Mouse (Mus musculus): ENCODE measurements around the gene Nr1d1. TPM values are rescaled to one million over a fixed set of nuclear protein-coding genes. Genes with fewer than 3 reads are reported as not detected.
A peak's percentile ranks its signal among the peaks of the same experiment; 100 is the strongest.

Gene Nr1d1
- total RNA-seq, 1 experiment = 2.9 TPM

- H3K36me3 ChIP-seq (ENCODE audit: control insufficient read depth, insufficient read depth, low read length, poor library complexity, severe bottlenecking) = no peaks in the 10 kb centered on the region
- in situ Hi-C loops (cut with MboI; ENCODE audit: low sequenced_read_pairs in 2 of 2, unreplicated experiment in 2 of 2) = loop anchor here in 1 of 2 experiments (10.0 kb wide), 1 partner anchor 47 kb away; no protein-coding TSS in a partner anchor
- peaks cover 10 to 36% of the 10 kb centered on the region in 2 experiments; a peak in 3 of 4 replicates for H3K4me1 ChIP-seq (ENCODE audit: control insufficient read depth in 2 of 2, insufficient read depth in 2 of 2, low read length in 2 of 2, poor library complexity in 1 of 2)
- TF ChIP-seq ZC3H11A (IDR thresholded peaks at IDR 0.05; ENCODE audit: borderline replicate concordance, low read depth, low read length) = no peak
- no peak for TF ChIP-seq MAFK (IDR thresholded peaks at IDR 0.05; ENCODE audit: insufficient read depth, low read depth, low read length)
- no peak for TF ChIP-seq ZNF384 (IDR thresholded peaks at IDR 0.05; ENCODE audit: low read depth, low read length)
- no peak for TF ChIP-seq HCFC1 (IDR thresholded peaks at IDR 0.05; ENCODE audit: borderline replicate concordance, insufficient read depth, low read length)
- TF ChIP-seq CHD2 (IDR thresholded peaks at IDR 0.05; ENCODE audit: low read depth, low read length) = no peak
- no peak overlapping the region for H3K27ac ChIP-seq (ENCODE audit: insufficient read depth, low read depth, low read length, poor library complexity, severe bottlenecking)
- no peaks in the 10 kb centered on the region for H3K9me3 ChIP-seq (ENCODE audit: control insufficient read depth, insufficient read depth, low read depth, low read length)
- no peak overlapping the region; the same call in 1 of the 2 replicates for H3K9ac ChIP-seq (ENCODE audit: insufficient read depth, low read depth, low read length, poor library complexity, severe bottlenecking)
- H3K4me3 ChIP-seq (ENCODE audit: insufficient read depth in 1 of 2, low read depth in 1 of 2, low read length in 2 of 2, poor library complexity in 1 of 2, severe bottlenecking in 1 of 2) = no peak overlapping the region
- no peak for DNase-seq (ENCODE audit: low read depth, low spot score)
Observed at GRCm38 (mm10) chr11:98781851-98782512, 6.8 kb upstream of the Nr1d1 start.

- no peak overlapping the region for H3K27ac ChIP-seq (ENCODE audit: insufficient read depth, low read depth, low read length, poor library complexity, severe bottlenecking)
Observed at GRCm38 (mm10) chr11:98777888-98778287, 2.8 kb upstream of the Nr1d1 start.

GRCm38 (mm10) chr11:98776843-98777590 is 1.9 kb upstream of the Nr1d1 start:
- peak overlapping the region in 1 of 2 experiments; percentile 41; a peak in 1 of 4 replicates for H3K4me3 ChIP-seq (ENCODE audit: insufficient read depth in 1 of 2, low read depth in 1 of 2, low read length in 2 of 2, poor library complexity in 1 of 2, severe bottlenecking in 1 of 2)
- DNase-seq (ENCODE audit: low read depth, low spot score) = no peak
- H3K9ac ChIP-seq (ENCODE audit: insufficient read depth, low read depth, low read length, poor library complexity, severe bottlenecking) = peak overlapping the region; percentile 63; the same call in 1 of the 2 replicates
- peaks cover 8 to 30% of the 10 kb centered on the region in 2 experiments; a peak in 3 of 4 replicates for H3K4me1 ChIP-seq (ENCODE audit: control insufficient read depth in 2 of 2, insufficient read depth in 2 of 2, low read length in 2 of 2, poor library complexity in 1 of 2)
- in situ Hi-C loops (cut with MboI; ENCODE audit: low sequenced_read_pairs in 2 of 2, unreplicated experiment in 2 of 2) = no loop called here
- H3K36me3 ChIP-seq (ENCODE audit: control insufficient read depth, insufficient read depth, low read length, poor library complexity, severe bottlenecking) = no peaks in the 10 kb centered on the region
- peak overlapping the region; percentile 47; the same call in 1 of the 2 replicates for H3K27ac ChIP-seq (ENCODE audit: insufficient read depth, low read depth, low read length, poor library complexity, severe bottlenecking)
- no peaks in the 10 kb centered on the region for H3K9me3 ChIP-seq (ENCODE audit: control insufficient read depth, insufficient read depth, low read depth, low read length)
- TF ChIP-seq ZC3H11A (IDR thresholded peaks at IDR 0.05; ENCODE audit: borderline replicate concordance, low read depth, low read length) (no peak), CHD2 (IDR thresholded peaks at IDR 0.05; ENCODE audit: low read depth, low read length) (no peak), ZNF384 (IDR thresholded peaks at IDR 0.05; ENCODE audit: low read depth, low read length) (no peak), HCFC1 (IDR thresholded peaks at IDR 0.05; ENCODE audit: borderline replicate concordance, insufficient read depth, low read length) (no peak), MAFK (IDR thresholded peaks at IDR 0.05; ENCODE audit: insufficient read depth, low read depth, low read length) (no peak)

More at GRCm38 (mm10) chr11:98777888-98778287, 2.8 kb upstream of the Nr1d1 start:
- H3K36me3 ChIP-seq (ENCODE audit: control insufficient read depth, insufficient read depth, low read length, poor library complexity, severe bottlenecking) = no peaks in the 10 kb centered on the region
- in situ Hi-C loops (cut with MboI; ENCODE audit: low sequenced_read_pairs in 2 of 2, unreplicated experiment in 2 of 2) = no loop called here
- H3K4me1 ChIP-seq (ENCODE audit: control insufficient read depth in 2 of 2, insufficient read depth in 2 of 2, low read length in 2 of 2, poor library complexity in 1 of 2) = peaks cover 10 to 34% of the 10 kb centered on the region in 2 experiments; a peak in 3 of 4 replicates
- DNase-seq (ENCODE audit: low read depth, low spot score) = no peak
- TF ChIP-seq ZC3H11A (IDR thresholded peaks at IDR 0.05; ENCODE audit: borderline replicate concordance, low read depth, low read length) = no peak
- no peak for TF ChIP-seq ZNF384 (IDR thresholded peaks at IDR 0.05; ENCODE audit: low read depth, low read length)
- TF ChIP-seq CHD2 (IDR thresholded peaks at IDR 0.05; ENCODE audit: low read depth, low read length) = no peak
- TF ChIP-seq HCFC1 (IDR thresholded peaks at IDR 0.05; ENCODE audit: borderline replicate concordance, insufficient read depth, low read length) = no peak
- TF ChIP-seq MAFK (IDR thresholded peaks at IDR 0.05; ENCODE audit: insufficient read depth, low read depth, low read length) = no peak
- H3K9me3 ChIP-seq (ENCODE audit: control insufficient read depth, insufficient read depth, low read depth, low read length) = no peaks in the 10 kb centered on the region
- no peak overlapping the region for H3K4me3 ChIP-seq (ENCODE audit: insufficient read depth in 1 of 2, low read depth in 1 of 2, low read length in 2 of 2, poor library complexity in 1 of 2, severe bottlenecking in 1 of 2)
- H3K9ac ChIP-seq (ENCODE audit: insufficient read depth, low read depth, low read length, poor library complexity, severe bottlenecking) = no peak overlapping the region

GRCm38 (mm10) chr11:98776052-98776764 is 1.1 kb upstream of the Nr1d1 start:
- in situ Hi-C loops (cut with MboI; ENCODE audit: low sequenced_read_pairs in 2 of 2, unreplicated experiment in 2 of 2) = no loop called here
- no peaks in the 10 kb centered on the region; the same call in 1 of the 2 replicates for H3K36me3 ChIP-seq (ENCODE audit: control insufficient read depth, insufficient read depth, low read length, poor library complexity, severe bottlenecking)
- H3K4me1 ChIP-seq (ENCODE audit: control insufficient read depth in 2 of 2, insufficient read depth in 2 of 2, low read length in 2 of 2, poor library complexity in 1 of 2) = peaks cover 8 to 23% of the 10 kb centered on the region in 2 experiments; a peak in 3 of 4 replicates
- TF ChIP-seq HCFC1 (IDR thresholded peaks at IDR 0.05; ENCODE audit: borderline replicate concordance, insufficient read depth, low read length) (no peak), MAFK (IDR thresholded peaks at IDR 0.05; ENCODE audit: insufficient read depth, low read depth, low read length) (no peak), ZNF384 (IDR thresholded peaks at IDR 0.05; ENCODE audit: low read depth, low read length) (no peak), CHD2 (IDR thresholded peaks at IDR 0.05; ENCODE audit: low read depth, low read length) (no peak), ZC3H11A (IDR thresholded peaks at IDR 0.05; ENCODE audit: borderline replicate concordance, low read depth, low read length) (no peak)
- H3K4me3 ChIP-seq (ENCODE audit: insufficient read depth in 1 of 2, low read depth in 1 of 2, low read length in 2 of 2, poor library complexity in 1 of 2, severe bottlenecking in 1 of 2) = peak overlapping the region; percentile 24 to 41; a peak in 3 of 4 replicates
- H3K27ac ChIP-seq (ENCODE audit: insufficient read depth, low read depth, low read length, poor library complexity, severe bottlenecking) = peak overlapping the region; percentile 9; the same call in 1 of the 2 replicates
- H3K9ac ChIP-seq (ENCODE audit: insufficient read depth, low read depth, low read length, poor library complexity, severe bottlenecking) = peak overlapping the region; percentile 63; the same call in 1 of the 2 replicates
- no peaks in the 10 kb centered on the region for H3K9me3 ChIP-seq (ENCODE audit: control insufficient read depth, insufficient read depth, low read depth, low read length)
- no peak for DNase-seq (ENCODE audit: low read depth, low spot score)

All from ES-E14 (cell line).